Mouse (Mus musculus): ENCODE data around the gene Spop.

Gene Spop

DNA sequence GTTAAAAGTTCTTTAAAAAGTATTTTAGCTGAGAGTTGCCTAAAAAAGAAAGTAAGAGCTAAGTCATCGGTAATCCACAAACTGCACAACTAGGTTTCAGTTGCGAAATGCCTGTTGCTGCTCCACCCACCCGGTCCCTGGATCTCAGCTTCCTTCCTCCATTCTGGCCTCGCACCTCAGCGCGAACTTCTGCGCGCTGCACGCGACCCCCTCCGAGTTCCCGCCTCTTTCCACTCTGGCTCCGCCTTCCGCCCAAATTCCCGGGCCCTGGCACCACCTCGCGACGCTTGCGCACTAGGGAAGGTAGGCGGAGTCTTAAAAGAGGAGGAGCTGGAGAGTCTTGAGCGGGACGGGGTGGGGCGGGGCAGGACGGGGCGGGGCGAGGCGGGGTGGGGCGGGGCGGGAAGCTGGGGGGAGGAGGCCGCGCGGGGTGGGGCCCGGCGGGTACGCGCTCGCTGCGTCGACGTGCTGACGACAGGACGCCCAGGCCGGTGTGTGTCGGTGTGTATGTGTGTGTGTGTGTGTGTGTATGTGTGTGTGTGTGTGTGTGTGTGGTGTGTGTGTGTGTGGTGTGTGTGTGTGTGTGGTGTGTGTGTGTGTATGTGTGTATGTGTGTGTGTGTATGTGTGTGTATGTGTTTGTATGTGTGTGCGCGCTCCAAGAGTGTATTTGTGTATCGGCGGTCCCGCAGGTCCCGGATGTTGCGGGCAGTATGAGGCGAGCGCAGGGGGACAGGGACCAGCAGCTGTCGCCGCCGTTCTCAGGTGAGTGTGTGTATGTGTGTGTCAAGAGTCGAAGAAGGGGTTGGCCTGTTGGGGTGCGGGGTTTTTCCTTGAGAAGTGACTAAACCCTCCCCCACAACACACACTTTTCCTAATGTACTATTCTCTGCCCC lies at the start of gene Spop:
Gene Spop, plus strand, starts transcription at position 440 of the 895 bp plus-strand sequence.
- DNase-seq = peak; percentile 99

DNA sequence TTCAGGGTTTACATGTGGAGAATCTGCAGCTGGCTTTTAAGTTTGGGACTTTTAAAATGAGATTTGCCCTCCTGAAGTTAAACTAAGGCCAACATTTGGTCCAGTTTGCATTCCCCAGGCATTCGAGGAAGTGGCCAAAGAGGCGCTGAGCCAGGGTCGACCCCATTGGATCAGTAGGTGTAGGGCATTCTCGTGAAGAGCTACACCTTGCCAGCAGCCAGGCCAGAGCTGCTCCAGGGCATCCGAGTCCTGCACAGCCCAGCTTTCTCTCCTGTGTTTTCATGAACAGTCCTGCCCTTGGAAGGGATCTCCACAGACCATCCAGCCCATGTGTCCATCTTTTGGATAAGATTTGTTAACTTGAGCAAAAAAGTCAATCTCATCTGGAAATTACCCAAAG lies 49.5 kb upstream of the Spop start:
- DNase-seq = peak; percentile 92

DNA sequence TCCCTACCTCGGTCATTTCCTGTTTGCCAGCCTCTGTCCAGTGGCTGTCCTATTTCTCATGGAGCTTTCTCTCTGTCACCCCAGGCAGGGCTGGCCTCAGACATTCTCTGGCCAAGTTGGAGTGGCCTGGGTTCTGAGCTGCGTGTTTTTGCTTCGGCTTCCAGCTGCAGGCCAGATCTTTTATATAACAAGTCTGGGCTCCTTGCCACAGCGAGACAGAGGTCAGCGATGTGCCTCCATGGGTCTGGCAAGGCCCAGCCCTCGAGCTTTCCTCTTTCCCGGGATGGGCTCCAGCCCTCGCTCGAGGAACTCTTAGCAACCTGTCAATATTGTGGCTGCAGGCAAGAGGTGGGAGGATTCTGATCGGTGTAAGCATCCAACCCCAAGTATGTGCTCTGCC lies 48.3 kb upstream of the Spop start:
- peak; percentile 100 for DNase-seq

DNA sequence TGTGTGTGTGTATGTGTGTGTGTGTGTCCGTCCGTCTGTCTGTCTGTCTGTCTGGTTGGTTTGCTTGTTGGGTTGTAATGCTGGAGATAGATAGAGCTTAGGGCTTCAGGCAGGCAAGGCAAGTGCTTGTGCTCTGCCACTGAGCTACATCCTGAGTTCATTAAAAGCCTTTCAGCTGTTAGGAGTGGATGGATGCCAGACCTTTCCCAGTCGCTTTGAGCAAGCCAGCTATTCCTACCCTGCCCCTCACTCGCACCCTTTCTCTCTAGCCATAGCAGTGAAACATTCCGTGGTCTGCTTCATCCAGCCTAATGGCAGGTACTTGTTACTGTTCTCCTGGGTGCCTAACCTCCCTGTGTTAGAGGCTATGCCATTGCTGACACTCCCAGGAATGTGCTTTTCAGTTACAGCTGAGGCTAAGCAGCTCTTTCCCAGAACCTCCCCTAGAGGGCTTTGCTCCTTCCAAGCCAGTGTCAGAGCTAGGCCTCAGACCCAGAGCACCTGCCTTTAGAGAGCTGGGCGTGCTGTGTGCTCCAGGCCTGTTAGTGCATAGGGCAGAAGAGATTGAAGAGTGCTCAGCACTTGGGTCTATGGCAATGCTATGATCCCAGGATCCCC lies 47.5 kb upstream of the Spop start:
- peak; percentile 97 for DNase-seq

DNA sequence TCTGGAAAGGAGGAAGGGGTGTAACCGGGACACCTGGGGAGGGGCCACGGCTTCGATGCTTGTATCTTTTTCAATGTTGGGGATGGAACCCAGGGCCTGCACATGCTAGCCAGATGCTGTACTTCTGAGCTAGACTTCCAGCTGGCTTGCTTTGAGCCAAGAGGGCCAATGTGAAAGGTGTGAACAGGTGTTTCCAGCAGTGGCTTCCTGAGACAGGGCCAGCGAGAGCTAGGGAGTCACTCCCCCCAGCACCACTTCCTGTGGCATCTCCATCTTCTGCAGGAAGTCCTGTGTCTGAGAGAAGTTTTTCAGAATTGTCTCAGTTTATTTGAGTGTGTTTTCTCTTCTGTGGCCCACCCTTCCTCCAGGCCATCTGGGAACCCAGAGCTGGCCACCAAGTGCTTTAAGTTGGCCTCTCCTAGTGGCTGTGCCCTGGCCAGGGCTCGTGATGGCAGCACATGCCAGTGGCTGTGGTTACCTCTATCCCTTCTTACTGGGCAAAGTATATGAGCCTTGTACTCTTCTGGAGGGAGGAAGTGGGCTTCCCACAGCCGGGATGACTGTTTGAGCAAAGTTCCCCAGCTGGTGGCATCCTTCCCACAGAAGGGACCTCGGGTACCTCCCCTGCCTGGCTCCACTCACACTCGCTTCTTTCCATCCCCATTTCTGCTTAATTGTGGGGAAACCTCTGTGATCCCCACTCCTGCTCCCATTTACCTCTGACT lies 46.7 kb upstream of the Spop start:
- DNase-seq = peak; percentile 93

DNA sequence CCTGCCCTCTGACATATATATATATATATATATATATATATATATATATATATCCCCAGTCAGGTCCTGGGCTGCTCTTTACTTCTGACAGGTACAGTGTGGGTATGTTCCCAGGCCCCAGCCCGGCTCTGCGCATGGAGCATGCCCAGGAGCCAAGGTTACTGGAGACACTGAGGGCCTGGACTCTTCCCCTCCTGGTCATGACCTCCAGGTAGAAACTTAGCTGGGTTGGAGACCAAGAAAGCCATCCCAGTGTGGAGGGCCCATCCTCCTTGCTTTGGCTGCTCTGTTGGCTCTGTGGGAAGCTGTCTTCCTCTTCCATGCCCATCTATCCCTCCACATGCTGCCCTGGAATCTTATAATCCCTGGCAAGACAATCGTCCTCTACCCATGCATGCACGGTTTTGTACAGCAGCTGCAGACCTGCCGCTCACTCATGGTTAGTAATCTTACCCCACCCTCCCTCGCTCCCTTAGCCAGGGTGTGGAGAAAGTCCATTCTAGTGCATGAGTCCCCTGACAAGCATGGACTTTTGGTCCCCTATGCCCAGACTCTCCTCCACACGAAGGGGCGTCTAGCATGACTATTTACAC lies 45.6 kb upstream of the Spop start:
- DNase-seq = peak; percentile 91

DNA sequence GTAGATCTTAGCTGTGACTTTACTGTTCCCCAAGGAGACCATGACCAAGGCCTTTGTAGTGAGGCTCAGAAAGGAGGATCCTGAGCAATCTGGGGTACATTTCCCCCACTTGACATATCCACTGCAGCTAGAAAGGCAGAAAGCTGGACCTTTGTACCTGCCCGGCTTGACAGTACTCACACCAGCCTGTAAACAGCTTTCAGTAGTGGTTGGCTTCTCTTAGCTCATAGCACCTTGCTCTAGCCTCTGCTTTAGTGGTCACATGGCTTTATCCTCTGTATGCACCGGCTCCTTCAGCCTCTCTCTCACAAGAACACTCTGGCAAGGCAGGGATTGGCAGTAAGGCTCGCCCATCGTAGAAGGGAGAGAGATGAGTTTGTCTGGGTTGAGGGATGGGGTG lies 45.0 kb upstream of the Spop start:
- DNase-seq = peak; percentile 91

DNA sequence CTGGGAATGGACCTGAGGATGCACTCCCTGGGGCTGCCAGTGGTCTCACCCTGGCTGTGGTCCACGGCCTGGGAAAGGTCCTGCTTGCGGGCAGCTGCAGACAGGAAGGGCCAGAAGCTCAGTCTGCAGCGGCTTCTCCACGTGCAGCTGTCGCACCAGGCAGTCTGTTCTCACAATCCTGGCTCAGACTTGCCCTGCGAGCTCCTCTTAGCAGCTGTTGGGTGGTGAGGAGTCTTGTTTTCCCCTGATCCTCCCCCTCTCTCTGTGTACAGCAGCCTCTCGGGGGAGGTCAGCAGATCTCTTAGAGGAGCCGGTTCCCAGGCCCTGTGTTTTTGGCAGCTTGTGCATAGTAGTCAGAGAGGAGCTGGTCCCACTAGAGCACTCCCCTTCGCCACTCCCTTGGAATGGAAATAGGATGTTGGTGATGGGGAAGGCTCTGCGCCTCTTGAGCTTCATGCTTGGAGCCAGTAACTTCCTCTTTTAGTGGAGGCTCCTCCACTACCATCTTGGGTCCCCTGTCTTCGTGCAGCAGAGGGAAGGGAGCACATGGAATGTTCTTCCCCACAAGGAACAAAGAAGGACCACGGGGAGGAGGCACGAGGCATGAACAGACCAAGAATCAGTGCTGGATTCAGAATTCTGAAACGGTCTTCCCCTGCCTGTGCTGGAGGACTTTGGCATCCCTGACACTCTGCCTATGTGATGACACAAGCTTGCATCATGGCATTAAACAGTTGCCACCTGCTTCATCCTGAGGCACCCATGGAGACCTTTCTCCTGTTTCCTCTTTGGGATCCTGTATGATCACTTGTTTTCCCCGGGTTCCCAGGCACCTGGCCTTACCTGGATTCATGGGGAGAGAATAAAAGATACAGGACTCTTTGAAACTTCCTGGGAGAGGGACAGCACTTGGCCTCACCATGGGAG lies 43.7 kb upstream of the Spop start:
- peak; percentile 99 for DNase-seq

DNA sequence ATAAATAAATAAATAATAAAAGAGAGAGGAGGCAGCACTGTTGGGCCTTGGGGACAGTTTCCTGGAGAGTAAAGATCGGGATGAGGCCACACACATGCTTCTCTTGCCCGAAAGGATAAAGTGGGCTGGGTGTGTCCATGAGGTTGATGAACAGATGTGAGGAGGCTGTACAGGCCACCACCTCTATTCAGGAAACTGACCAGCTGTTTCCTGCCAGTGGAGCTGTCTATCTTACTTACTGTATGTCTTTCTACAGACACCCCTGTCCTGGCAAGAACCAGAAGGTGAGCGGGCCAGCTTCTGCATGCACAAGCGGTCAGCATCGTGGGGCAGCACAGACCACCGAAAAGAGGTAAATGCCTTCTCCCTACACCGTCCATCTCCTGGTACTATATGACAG lies 42.7 kb upstream of the Spop start:
- DNase-seq = peak; percentile 93

DNA sequence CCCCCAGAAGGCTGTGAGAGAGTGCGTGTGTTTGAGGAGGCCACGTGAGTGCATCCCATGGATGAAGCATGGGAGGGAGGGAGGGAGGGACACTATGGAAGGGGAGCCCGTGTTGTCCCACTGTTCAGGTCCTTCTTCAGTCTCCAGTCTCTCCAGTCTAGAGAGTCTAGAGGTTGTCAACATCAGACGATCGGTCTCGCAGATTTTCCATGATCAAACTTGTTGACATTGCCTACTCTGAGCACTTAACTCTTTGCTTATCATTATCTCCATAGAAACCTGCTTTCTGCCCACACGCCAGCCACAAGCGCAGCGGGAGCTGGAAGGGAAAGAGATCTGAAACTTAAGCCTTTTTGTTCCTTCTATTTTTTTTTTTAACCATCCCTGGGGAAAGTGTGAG lies 35.0 kb upstream of the Spop start:
- DNase-seq = no peak

DNA sequence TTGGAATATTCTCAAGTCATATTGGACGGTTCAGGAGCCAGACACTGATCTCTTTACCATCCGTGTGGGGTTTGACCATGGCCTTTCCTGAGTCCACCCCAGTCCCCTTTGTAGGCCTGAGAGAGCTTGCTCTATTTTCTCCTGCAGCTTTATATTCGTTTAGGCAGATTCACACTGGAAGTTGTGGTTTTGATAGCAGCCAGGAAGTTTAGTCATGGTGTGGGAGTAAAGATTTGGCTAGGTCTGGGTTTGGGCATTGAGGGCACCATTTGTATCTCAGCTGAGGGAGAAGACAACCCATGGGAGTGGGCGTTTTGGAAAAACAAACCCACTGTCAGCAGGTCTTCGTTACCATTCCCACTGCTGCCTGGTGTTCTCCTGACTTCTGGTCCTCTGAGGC lies 34.3 kb upstream of the Spop start:
- DNase-seq = no peak

DNA sequence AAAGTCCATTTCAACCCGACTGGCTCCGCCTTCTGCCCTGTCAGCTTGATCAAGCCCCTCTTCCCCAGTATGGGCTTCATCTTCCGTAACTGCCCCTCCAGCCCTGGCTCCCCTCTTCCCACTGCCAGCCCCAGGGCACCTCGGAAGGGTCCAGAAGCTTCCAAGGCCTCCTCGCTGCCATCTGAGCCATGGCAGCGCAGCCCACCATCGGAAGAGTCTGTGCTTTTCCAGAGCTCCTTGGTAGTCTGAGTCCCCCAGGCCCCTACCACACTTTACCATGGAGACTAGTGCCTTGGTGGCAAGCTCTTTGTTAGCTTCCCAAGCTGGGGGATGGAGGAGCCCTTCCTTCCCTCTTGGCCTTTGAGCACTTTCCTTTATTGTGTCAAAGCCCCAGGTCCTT lies 33.2 kb upstream of the Spop start:
- peak; percentile 91 for DNase-seq

DNA sequence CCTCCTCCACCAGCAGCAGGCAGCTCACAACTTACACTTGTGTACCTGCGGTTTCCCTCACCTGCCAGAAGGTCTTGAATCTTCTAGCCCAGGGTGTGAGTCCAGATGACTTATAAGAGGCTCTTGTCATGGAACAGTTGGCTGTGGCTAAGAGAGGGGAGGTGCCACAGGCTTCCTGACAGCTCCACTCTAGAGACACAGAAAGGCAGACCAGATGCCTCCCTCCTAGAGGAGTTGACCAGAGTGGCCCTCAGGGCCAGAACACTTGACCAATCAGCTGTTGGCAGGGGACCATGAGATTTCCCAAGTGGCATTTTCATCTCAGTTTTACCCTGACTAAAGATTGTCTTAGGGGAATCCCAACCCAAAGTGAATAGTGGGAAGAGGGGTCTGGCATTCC lies 32.7 kb upstream of the Spop start:
- DNase-seq = peak; percentile 90

DNA sequence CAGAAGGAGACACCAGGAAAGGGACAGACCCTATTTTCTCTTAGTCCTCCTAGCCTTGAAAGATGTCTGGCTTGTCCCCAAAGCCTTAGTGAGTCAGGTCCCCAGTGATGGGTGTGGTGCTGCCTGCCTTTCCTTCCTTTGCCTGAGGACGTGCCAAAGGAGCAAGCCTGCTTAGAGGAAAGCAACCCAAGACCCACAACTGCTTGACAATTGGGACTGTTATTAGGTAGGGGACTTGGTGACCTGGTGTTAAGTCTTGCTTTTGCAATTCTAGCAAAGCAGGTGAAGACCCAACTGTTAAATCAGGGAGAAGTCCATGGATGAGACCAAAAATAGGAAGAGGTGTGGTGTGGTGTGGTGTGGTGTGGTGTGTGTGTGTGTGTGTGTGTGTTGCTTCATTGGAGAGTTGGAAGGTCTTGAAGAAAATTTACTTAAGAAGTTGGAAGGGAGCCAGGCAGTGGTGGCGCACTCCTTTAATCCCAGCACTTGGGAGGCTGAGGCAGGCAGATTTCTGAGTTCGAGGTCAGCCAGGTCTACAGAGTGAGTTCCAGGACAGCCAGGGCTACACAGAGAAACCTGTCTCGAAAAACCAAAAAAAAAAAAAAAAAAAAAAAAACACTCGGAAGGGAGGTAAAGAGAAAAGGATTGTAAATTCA lies 30.4 kb upstream of the Spop start:
- peak; percentile 98 for DNase-seq

DNA sequence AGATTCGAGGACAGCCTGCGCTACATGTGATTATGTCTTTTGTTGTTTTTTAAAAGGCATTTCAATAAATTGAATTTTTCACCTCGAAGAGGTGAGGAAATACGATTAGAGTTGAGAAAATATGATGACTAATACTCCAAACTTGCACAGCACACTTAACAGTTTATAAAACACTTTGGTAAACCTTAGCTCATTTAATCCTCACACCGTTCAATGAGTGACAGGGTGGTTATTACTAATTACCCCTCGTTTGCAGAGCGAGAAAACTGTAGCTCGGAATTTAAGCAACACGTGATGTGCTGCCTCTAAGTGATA lies 29.9 kb upstream of the Spop start:
- DNase-seq = no peak

DNA sequence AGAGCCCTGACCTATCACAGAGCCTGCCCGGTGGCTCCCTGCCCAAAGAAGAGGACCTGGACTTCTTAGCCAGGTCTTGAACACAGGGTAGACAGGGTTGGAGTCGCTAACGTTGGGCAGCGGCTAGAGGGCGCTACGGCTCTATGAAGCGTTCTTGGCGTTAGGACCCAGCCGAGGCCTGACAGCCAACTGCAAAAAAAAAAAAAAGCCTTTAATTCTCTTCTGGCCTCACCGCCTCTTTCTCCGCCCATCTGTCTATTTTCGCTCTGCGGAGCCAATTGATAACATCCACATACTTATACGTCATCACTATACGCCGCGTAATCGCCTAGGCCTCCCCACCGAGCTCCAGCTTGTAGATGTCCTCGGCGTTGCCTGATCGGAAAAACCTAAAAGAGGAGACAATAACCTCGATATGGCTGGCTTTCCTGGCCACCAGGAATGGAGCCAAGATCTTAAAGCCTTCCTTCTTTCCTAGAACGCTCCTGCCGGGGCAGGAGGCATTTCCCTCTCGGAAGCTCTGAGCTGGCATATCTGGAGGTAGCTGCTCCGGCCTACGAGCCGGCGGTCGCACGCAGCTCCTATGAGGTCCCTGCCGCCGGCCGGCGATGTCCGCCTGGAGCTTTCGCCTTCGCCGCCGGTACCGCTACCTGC lies 29.4 kb upstream of the Spop start, which contains the start of gene Slc35b1:
Gene Slc35b1, plus strand, starts transcription at position 374 of the 654 bp plus-strand sequence.
- DNase-seq = peak; percentile 100

DNA sequence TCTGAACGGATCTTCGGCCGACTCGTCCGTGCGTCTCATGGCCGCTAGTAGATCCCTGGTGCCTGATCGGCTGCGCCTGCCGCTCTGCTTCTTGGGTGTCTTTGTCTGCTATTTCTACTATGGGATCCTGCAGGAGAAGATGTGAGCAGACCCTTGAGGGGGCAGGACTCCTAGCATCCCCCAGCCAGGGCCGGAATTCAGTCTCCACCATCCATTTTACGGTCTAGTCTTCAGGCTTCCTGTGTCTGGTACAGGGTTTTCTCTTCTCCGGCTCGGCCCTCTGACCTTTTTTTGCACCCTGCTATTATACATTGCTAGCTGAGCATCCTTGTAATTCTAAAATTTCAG lies 28.9 kb upstream of the Spop start:
- no peak for DNase-seq

DNA sequence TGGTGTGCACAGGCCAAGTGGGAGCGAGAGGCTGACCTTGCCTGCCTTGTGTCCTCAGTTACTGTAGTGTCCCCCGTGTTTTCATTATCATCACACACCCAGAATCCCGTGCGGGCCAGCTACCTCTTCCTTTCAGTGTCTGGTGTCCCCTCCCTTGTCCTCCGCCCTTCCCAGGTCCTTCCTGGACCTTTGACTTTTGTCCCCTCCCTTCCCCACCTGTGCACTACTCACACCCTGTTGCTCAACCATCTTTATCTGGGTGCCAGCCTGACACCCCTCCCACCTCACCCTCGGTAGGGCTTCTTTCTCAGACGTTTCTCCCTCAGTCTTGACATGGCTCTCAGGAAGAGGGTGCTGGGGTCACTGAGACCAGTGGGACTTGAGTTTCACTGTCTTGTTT lies 26.5 kb upstream of the Spop start:
- peak; percentile 89 for DNase-seq

DNA sequence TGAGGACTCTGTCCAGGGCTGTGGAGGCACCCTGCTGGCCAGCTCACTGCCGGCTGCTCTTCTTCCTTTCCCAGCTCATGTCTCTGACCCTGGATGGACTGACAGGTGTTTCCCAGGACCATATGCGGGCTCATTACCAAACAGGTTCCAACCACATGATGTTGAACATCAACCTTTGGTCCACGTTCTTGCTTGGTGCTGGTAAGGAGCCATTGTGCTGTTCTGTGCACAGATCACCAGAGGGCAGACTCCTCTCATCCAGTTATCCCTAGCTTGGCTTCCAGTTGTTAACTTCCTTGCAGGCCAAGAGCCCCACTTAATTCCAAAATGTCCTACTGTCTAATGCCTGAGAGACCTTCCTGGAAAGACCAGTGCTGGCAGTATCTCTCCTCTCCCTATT lies 24.9 kb upstream of the Spop start:
- DNase-seq = no peak

DNA sequence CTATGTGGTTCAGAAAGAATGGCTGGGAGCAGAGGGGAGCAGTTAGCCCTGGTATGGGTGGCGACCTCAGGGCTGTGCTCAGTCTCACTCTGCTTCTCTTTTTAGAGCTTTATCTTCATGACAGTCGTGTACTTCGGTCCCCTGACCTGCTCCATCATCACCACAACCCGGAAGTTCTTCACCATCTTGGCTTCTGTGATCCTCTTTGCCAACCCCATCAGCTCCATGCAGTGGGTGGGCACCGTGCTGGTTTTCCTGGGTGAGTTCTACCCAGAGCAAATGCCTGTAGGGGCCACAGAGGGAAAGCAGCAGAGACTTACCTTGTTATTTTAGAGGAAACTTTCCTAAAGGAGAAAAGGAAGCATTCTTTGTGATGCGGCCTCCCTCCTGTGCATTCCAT lies 23.5 kb upstream of the Spop start:
- DNase-seq = peak; percentile 80

DNA sequence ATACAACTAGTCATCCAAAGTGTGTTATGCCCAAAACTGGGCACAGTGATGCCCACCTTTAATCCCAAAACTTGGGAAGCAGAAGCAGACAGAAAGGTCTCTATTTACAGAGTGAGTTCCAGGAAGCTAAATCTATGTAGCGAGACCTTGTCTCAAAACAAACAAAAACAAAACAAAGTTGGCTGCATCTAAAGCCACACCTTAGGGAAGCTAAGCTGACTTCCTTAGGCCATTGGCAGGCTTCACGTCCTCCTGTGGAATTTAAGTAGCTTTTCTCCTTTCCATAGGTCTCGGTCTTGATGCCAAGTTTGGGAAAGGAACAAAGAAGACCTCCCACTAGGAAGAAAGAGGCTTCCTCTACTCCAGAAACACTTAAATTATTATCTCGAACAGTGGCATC lies 22.7 kb upstream of the Spop start:
- no peak for DNase-seq

Data from heart, adult 11 months (tissue).